Mouse (Mus musculus) stomach, postnatal 0 days (tissue): ENCODE measurements around the gene Cd247.

Source experiments
- CTCF ChIP-seq: IDR thresholded peaks from 2 replicates; pipeline ENCODE4 v1.5.1; 2016; ENCODE audit warnings: antibody characterized with exemption, low read depth, mild to moderate bottlenecking, moderate library complexity
- EP300 ChIP-seq: optimal IDR thresholded peaks from 2 replicates; pipeline ENCODE3; 2016; ENCODE audit warnings: antibody characterized with exemption

DNA sequence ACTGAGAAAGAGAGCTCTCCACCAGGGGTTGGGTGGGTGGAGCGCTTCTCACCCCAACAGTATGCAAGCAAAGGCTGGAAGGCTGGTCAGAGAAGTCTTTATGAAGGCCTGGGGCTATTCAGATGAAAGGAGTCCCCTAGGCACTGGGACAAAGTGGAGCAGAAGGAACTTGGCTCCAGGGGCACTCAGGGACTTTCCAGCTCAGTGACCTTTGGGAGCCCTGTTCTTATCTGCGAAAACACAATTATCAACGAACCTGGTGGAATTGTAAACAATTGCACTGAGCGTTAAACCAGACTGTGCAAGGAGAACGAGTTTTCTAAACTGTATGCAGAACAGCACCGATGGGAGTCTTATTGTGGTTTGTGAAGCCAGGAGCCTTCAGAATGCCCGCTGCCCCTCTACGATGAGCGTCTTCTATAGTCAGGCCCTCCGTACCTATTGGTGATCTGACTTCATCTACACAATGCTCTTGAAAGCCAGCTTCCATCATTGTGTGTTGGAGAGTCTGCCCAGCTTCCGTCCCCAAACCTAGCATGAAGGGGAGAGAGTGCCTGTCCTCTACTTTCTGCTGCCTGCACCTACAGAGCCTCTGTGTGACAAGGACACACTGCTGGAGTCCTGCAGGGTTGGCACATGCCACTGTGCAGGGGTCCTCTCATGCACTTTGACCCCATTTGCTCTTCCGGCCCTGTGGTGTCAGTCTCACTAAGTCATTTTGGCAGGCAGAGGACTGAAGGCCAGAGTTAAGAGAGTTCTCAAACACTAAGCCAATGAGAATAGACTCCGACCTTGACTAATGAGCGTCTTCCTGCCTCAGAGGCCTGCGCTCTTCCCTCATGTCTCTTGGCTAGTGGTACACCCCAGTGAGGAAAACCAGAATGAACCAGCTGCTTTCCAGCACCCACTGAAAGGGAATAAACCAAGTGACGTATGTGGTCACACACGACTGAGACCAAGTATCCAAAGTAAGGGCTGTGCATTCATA lies 61.3 kb downstream of the Cd247 start:
- TF ChIP-seq CTCF = 0 out of 2 replicates have a peak, but pooled peaks have one; percentile 1
- no peak for TF ChIP-seq EP300
